Mouse (Mus musculus) layer of hippocampus, adult 9-11 months (tissue): ENCODE results near the gene Gm17359.
"Not testable (repeated sequence)": the region's sequence is repeated elsewhere in the genome, so short reads cannot be mapped to it uniquely, and the experiment has no call there.

Source experiments
- DNase-seq: peaks from one replicate; pipeline ENCODE4 v3.0.0; 2022

Gene Gm17359

DNA sequence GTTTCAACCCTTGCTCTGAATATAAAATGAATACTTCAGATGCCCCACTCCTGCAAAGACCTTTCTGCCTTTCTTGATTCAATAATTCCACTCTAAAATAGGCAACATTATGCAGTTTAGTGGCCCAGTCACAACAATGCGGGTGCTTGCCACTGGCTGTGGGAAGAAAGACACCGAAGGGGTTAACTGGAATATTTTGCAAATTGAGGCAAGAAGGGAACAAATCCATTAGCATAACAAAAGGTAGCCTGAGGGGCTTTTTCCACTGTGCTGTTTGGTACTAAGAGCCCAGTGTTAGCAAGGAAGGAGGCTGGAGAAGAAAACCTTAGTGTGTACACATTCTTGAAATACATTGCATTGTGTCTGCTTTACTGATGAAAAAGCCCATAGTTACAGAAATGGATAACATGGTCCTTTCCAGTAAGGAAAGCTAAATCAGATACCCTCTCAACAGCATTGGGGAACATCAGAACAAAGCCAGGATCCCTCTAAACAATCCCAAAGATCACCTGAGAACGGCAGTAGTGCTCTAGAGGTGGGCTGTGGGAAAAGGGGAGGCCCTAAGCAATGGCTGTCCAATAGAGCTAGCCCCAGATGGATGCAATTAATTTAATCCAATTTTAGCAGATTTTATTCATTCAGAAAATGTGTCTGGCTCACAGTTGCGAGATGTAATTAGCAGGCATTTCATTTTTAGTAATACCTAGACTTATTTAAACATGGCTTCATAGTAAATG, 80.7 kb downstream of the Gm17359 start:
- no peak for DNase-seq

- no peak for DNase-seq
These were observed 82.5 kb downstream of the Gm17359 start for GRCm38 (mm10) chr3:79418921-79419320.

DNA sequence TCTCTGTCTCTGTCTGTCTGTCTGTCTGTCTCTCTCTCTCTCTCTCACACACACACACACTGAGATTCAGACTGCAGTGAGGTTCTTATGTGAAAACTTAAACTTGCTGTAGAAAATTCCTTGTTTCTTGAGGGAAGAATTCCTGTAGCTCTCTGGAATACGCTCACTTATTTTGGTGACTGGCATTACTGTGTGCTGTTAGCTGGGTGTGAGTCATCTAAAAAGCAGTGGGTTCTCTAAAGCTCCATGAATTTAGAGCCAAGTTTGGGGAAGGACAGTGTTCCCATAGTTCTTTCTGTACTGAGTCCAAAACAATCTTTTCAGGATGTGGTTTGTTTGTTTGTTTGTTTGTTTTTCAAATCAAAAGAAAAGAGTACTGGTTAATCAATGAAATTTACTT, 89.0 kb downstream of the Gm17359 start:
- DNase-seq, result no peak

GRCm38 (mm10) chr3:79433593-79433992, 97.1 kb downstream of the Gm17359 start:
- no peak for DNase-seq

DNA sequence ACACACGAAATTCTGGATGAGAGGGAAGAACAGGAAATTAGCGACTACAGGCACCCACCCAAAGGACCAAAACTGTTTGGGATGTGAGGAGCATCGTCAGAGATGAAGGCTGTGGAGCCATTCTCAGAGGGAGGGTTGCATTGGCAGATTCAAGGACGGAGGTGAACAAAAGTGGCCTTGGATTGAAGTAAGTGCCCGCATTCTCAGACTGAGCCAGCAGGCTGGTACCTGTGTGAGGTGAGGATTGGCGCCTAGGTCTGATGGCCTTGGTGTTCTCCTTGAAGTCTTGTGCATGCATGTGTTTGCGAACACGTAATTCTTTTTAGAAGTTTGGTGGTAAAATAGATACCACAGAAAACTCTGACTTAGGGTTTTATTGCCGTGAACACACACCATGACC, 98.0 kb downstream of the Gm17359 start:
- DNase-seq, result no peak

- no peak for DNase-seq
These were observed 98.5 kb downstream of the Gm17359 start for GRCm38 (mm10) chr3:79434985-79435384.

GRCm38 (mm10) chr3:79436186-79436585, 99.7 kb downstream of the Gm17359 start:
- peak; percentile 93 for DNase-seq

DNA sequence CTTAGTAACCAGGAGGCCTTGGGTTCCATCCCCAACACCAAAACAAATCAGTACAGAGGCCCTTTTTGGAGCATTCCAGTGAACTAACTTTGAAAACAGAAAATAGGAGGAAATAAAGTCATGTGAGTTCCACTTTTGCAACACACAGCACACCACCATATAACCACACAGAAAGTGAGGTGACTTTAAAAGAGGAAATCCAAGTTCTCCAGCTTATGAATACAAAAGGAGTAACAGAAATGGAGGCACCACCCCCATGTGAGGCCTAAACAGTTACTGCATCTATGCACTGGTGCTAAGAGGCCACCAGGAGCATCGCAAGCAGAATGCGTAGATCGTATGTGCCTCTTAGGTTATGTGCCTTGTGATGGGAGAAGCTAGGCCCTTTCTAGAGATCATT, 101.8 kb downstream of the Gm17359 start:
- DNase-seq, result no peak

DNA sequence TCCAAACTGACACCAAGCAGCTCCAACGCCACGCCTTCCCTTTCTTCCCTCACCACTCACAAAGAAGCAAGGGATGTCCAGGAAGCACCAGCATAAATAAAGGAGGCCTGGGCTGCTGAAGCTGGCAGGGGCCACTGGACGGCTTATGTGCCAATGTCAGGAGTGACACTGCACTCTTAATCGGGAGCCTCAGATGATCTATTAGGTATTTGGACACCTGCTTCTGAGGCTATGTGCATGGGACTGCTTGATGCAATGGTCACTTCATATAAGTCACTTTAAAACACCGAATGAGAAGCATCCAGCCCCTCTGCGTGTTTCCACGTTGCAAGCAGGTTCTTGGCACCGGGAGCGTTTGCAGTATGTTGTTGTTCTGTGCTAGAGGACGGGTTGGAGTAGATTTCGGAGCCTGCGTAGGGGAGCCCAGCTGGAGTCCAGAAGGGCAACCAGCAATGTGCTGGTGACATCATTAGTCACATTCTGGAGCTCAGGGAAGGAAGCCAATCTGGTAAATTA, 104.6 kb downstream of the Gm17359 start:
- DNase-seq, result peak; percentile 91

DNA sequence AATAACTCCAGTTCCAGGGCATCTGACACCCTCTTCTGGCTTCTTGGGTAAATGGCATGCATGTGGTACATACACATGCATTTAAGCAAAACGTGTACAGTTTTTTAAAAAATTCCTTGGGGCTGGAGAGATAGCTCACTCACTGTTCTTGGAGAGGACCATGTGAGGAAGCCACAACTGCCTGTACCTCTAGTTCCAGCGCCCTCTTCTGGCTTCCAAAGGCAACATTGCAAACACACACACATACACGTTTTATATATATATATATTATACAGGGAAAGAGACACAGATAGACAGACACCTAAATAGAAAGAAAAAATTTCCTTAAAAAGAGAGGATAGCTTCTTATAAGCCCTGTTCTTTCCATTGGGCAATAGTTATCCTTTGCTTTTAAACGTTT, 107.4 kb downstream of the Gm17359 start:
- no peak for DNase-seq

- no peak for DNase-seq
These were observed 108.6 kb downstream of the Gm17359 start for GRCm38 (mm10) chr3:79445041-79445440.

DNA sequence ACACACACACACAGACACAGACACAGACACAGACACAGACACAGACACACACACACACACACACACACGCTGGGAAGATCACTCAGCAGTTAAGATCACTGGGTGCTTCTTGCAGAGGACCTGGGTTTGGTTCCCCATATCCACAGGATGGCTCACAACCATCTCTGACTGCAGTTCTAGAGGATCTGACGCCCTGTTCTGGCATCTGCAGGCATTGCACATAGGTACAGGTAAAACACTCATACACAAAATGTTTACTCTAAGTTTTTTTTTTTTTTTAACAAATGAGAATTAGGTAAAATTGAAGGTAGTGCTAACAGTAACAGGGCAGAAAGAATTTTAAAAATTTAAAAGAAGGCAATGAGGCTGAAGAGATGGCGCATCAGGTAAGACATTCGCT, 109.7 kb downstream of the Gm17359 start:
- no peak for DNase-seq

DNA sequence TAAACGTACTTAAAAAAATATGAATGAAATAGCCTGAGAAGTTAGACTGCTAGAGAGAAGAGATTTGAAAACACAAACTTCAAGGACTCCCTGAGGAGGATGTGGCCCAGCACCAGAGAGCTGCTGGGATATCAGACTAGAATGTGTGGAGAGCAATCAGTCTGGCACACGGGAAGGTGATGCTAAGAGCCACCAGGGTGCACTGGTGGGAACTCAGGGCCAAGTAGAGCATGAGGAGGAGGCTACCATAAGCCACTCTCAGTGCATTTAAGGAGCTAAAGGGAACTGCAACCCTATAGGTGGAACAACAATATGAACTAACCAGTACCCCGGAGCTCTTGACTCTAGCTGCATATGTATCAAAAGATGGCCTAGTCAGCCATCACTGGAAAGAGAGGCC, 110.2 kb downstream of the Gm17359 start:
- DNase-seq, result not testable (repeated sequence)

GRCm38 (mm10) chr3:79448421-79448820, 112.0 kb downstream of the Gm17359 start:
- no peak for DNase-seq

- no peak for DNase-seq
These were observed 112.9 kb downstream of the Gm17359 start for GRCm38 (mm10) chr3:79449361-79449760.

GRCm38 (mm10) chr3:79452696-79453263, 116.3 kb downstream of the Gm17359 start:
- DNase-seq, result no peak

DNA sequence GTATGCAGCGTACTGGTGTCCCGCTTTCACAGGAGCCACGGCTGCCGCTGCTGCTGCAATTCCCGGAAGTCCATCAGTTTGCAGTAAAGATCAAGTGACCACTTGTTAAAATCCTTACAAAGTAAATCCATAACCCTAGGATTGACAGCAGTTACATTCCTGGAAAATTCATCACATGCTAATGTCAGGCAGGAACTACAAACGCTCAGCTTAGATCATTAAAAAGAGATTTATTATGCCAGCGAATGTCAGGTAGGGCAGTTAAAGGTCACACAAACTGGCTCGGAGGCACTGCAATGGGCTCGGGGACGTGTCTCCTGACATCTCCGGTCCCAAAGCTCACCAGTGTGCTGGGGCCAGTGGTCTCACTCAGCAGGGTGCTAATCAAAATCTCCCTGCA, 119.3 kb downstream of the Gm17359 start:
- no peak for DNase-seq

GRCm38 (mm10) chr3:79458651-79459275, 122.3 kb downstream of the Gm17359 start:
- no peak for DNase-seq

- DNase-seq, result peak; percentile 60
These were observed 133.0 kb downstream of the Gm17359 start for GRCm38 (mm10) chr3:79469440-79469839.

DNA sequence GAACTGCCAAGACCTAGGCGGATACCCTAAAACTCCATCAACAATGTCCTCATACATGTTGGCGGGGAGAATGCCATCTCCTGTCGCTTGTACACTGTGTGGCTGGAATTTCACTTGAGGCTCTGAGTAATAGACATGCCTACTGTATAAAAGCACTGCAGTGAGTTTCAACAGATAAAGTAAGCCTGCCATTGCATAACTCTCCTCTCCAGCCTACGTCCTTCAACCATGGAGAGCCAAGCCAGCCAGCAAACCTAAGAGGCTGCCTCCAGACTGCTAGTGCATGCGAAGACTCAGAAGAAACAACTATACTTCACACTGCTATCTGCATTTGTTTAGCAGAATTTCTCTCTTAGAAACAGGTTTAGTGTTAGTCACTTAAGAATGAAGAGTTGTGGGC, 135.9 kb downstream of the Gm17359 start:
- no peak for DNase-seq

- DNase-seq, result peak; percentile 85
These were observed 138.4 kb downstream of the Gm17359 start for GRCm38 (mm10) chr3:79474911-79475310.

DNA sequence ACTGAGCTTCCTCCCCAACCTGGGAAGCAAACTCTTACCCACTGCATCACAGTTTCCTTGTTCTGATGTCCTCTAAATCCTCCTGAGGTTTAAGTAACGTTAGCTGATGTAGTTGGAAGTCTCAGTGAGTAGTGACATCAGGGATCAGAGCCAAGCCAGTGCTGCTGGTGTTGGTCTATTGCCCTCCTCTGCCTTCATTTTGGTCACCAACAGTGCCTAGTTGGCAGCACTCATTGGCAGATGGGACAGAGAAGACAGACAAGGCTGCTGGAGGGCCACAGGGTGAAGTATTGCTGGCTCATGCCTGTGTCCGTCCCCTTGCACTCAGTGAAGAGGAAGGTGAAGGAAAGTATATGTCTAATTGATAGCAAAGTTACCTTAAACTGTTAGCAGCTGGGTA, 139.5 kb downstream of the Gm17359 start:
- no peak for DNase-seq

- no peak for DNase-seq
These were observed 141.9 kb downstream of the Gm17359 start for GRCm38 (mm10) chr3:79478400-79478799.

- DNase-seq, result no peak
These were observed 142.4 kb downstream of the Gm17359 start for GRCm38 (mm10) chr3:79478880-79479279.
